Mouse (Mus musculus): ENCODE results near the gene Mbnl1. TPM values are rescaled to one million over a fixed set of nuclear protein-coding genes. Genes with fewer than 3 reads are reported as not detected.

The Mbnl1 gene
- total and polyA plus RNA-seq, 3 experiments, result 55.8 to 237 (median 215) TPM

GRCm38 (mm10) chr3:60474654-60474972 is 2.0 kb downstream of the Mbnl1 start:
- intact Hi-C loops (cut with DNase I), result no loop called here
- no peak for DNase-seq
- Histone ChIP-seq H3K9ac (ENCODE audit: low read depth, low read length) (no peak overlapping the region), H3K4me1 (ENCODE audit: control insufficient read depth, insufficient read depth, low read length) (no peaks in the 10 kb centered on the region), H3K36me3 (ENCODE audit: control insufficient read depth, insufficient read depth, low read length) (no peaks in the 10 kb centered on the region), H3K79me2 (replicated peaks; ENCODE audit: control insufficient read depth, insufficient read depth, low read length) (no peaks in the 10 kb centered on the region), H3K27me3 (ENCODE audit: control insufficient read depth, insufficient read depth, low read length) (no peaks in the 10 kb centered on the region), H3K27ac (no peak overlapping the region), H3K4me3 (no peak overlapping the region)
- 86% methylated on average over 3 of the region's 3 CpGs for WGBS
- TF ChIP-seq CTCF (IDR thresholded peaks at IDR 0.05) (no peak), EP300 (IDR thresholded peaks at IDR 0.05; ENCODE audit: insufficient read depth, low read depth, low read length) (no peak), POLR2A (IDR thresholded peaks at IDR 0.05; ENCODE audit: insufficient read depth, low read depth, low read length) (no peak)

- Histone ChIP-seq H3K27ac (no peak overlapping the region), H3K9ac (ENCODE audit: low read depth, low read length) (no peak overlapping the region), H3K27me3 (ENCODE audit: control insufficient read depth, insufficient read depth, low read length) (no peaks in the 10 kb centered on the region), H3K4me3 (no peak overlapping the region), H3K4me1 (ENCODE audit: control insufficient read depth, insufficient read depth, low read length) (no peaks in the 10 kb centered on the region), H3K36me3 (ENCODE audit: control insufficient read depth, insufficient read depth, low read length) (no peaks in the 10 kb centered on the region), H3K79me2 (replicated peaks; ENCODE audit: control insufficient read depth, insufficient read depth, low read length) (no peaks in the 10 kb centered on the region)
- DNase-seq, result no peak
- intact Hi-C loops (cut with DNase I), result no loop called here
- WGBS, result 90% methylated on average over 2 of the region's 2 CpGs
- no peak for TF ChIP-seq POLR2A (IDR thresholded peaks at IDR 0.05; ENCODE audit: insufficient read depth, low read depth, low read length)
- TF ChIP-seq EP300 (IDR thresholded peaks at IDR 0.05; ENCODE audit: insufficient read depth, low read depth, low read length), result no peak
- TF ChIP-seq CTCF (IDR thresholded peaks at IDR 0.05), result no peak
Observed at GRCm38 (mm10) chr3:60475055-60475454, 2.4 kb downstream of the Mbnl1 start.

- Histone ChIP-seq H3K4me1 (ENCODE audit: control insufficient read depth, insufficient read depth, low read length) (no peaks in the 10 kb centered on the region), H3K27ac (no peak overlapping the region), H3K36me3 (ENCODE audit: control insufficient read depth, insufficient read depth, low read length) (no peaks in the 10 kb centered on the region), H3K4me3 (no peak overlapping the region), H3K9ac (ENCODE audit: low read depth, low read length) (no peak overlapping the region), H3K27me3 (ENCODE audit: control insufficient read depth, insufficient read depth, low read length) (no peaks in the 10 kb centered on the region), H3K79me2 (replicated peaks; ENCODE audit: control insufficient read depth, insufficient read depth, low read length) (no peaks in the 10 kb centered on the region)
- intact Hi-C loops (cut with DNase I), result no loop called here
- 78% methylated on average over 6 of the region's 6 CpGs for WGBS
- TF ChIP-seq POLR2A (IDR thresholded peaks at IDR 0.05; ENCODE audit: insufficient read depth, low read depth, low read length) (no peak), CTCF (IDR thresholded peaks at IDR 0.05) (no peak), EP300 (IDR thresholded peaks at IDR 0.05; ENCODE audit: insufficient read depth, low read depth, low read length) (no peak)
- DNase-seq, result no peak
Observed at GRCm38 (mm10) chr3:60476751-60477255, 4.2 kb downstream of the Mbnl1 start.

- intact Hi-C loops (cut with DNase I), result no loop called here
- no peak overlapping the region for H3K9ac ChIP-seq (ENCODE audit: low read depth, low read length)
- no peak overlapping the region for H3K27ac ChIP-seq
- no peak for TF ChIP-seq CTCF (IDR thresholded peaks at IDR 0.05)
- no peak for TF ChIP-seq POLR2A (IDR thresholded peaks at IDR 0.05; ENCODE audit: insufficient read depth, low read depth, low read length)
- no peak for TF ChIP-seq EP300 (IDR thresholded peaks at IDR 0.05; ENCODE audit: insufficient read depth, low read depth, low read length)
- H3K36me3 ChIP-seq (ENCODE audit: control insufficient read depth, insufficient read depth, low read length), result no peaks in the 10 kb centered on the region
- H3K4me3 ChIP-seq, result no peak overlapping the region
- WGBS, result 51% methylated on average over 2 of the region's 2 CpGs
- H3K27me3 ChIP-seq (ENCODE audit: control insufficient read depth, insufficient read depth, low read length), result no peaks in the 10 kb centered on the region
- no peaks in the 10 kb centered on the region for H3K4me1 ChIP-seq (ENCODE audit: control insufficient read depth, insufficient read depth, low read length)
- DNase-seq, result no peak
- no peaks in the 10 kb centered on the region for H3K79me2 ChIP-seq (replicated peaks; ENCODE audit: control insufficient read depth, insufficient read depth, low read length)
Observed at GRCm38 (mm10) chr3:60478433-60478832, 5.8 kb downstream of the Mbnl1 start.

GRCm38 (mm10) chr3:60480716-60481115 is 8.1 kb downstream of the Mbnl1 start:
- DNase-seq, result no peak
- WGBS, result 81% methylated on average over 2 of the region's 2 CpGs
- H3K36me3 ChIP-seq (ENCODE audit: control insufficient read depth, insufficient read depth, low read length), result no peaks in the 10 kb centered on the region

GRCm38 (mm10) chr3:60481740-60482399 is 9.2 kb downstream of the Mbnl1 start:
- no peaks in the 10 kb centered on the region for H3K4me1 ChIP-seq (ENCODE audit: control insufficient read depth, insufficient read depth, low read length)
- no peak for TF ChIP-seq POLR2A (IDR thresholded peaks at IDR 0.05; ENCODE audit: insufficient read depth, low read depth, low read length)
- TF ChIP-seq CTCF (IDR thresholded peaks at IDR 0.05), result no peak
- TF ChIP-seq EP300 (IDR thresholded peaks at IDR 0.05; ENCODE audit: insufficient read depth, low read depth, low read length), result no peak
- no peak overlapping the region for H3K4me3 ChIP-seq
- no peaks in the 10 kb centered on the region for H3K27me3 ChIP-seq (ENCODE audit: control insufficient read depth, insufficient read depth, low read length)
- no peaks in the 10 kb centered on the region for H3K36me3 ChIP-seq (ENCODE audit: control insufficient read depth, insufficient read depth, low read length)
- 78% methylated on average over 2 of the region's 2 CpGs for WGBS
- no peak overlapping the region for H3K27ac ChIP-seq
- no peak for DNase-seq
- no peaks in the 10 kb centered on the region for H3K79me2 ChIP-seq (replicated peaks; ENCODE audit: control insufficient read depth, insufficient read depth, low read length)
- no peak overlapping the region for H3K9ac ChIP-seq (ENCODE audit: low read depth, low read length)
- intact Hi-C loops (cut with DNase I), result loop anchor here (10.0 kb wide), 1 partner anchor 607 kb away; no protein-coding TSS in a partner anchor

More at GRCm38 (mm10) chr3:60480716-60481115, 8.1 kb downstream of the Mbnl1 start:
- no peaks in the 10 kb centered on the region for H3K79me2 ChIP-seq (replicated peaks; ENCODE audit: control insufficient read depth, insufficient read depth, low read length)
- no peaks in the 10 kb centered on the region for H3K27me3 ChIP-seq (ENCODE audit: control insufficient read depth, insufficient read depth, low read length)
- TF ChIP-seq EP300 (IDR thresholded peaks at IDR 0.05; ENCODE audit: insufficient read depth, low read depth, low read length) (no peak), POLR2A (IDR thresholded peaks at IDR 0.05; ENCODE audit: insufficient read depth, low read depth, low read length) (no peak), CTCF (IDR thresholded peaks at IDR 0.05) (no peak)
- intact Hi-C loops (cut with DNase I), result loop anchor here (10.0 kb wide), 1 partner anchor 606 kb away; no protein-coding TSS in a partner anchor
- no peak overlapping the region for H3K9ac ChIP-seq (ENCODE audit: low read depth, low read length)
- H3K4me3 ChIP-seq, result no peak overlapping the region
- H3K4me1 ChIP-seq (ENCODE audit: control insufficient read depth, insufficient read depth, low read length), result no peaks in the 10 kb centered on the region
- H3K27ac ChIP-seq, result no peak overlapping the region

All from heart, adult 2 months (tissue).